Mouse (Mus musculus) spleen, adult 2 months (tissue): ENCODE results near the gene Olfr1277.

Source experiments
- CTCF ChIP-seq: fragments of 200-500 bp; IDR thresholded peaks from 2 replicates; pipeline ENCODE4 v1.5.1; 2011; ENCODE audit warnings: mild to moderate bottlenecking, inconsistent platforms; ENCODE audit not compliant: insufficient read depth, insufficient read length, insufficient replicate concordance; ENCODE audit errors: extremely low read depth
- POLR2A ChIP-seq: fragments of 200-500 bp; IDR thresholded peaks from 2 replicates; pipeline ENCODE4 v1.6.1; 2011; ENCODE audit warnings: low read depth, low read length, inconsistent platforms

DNA sequence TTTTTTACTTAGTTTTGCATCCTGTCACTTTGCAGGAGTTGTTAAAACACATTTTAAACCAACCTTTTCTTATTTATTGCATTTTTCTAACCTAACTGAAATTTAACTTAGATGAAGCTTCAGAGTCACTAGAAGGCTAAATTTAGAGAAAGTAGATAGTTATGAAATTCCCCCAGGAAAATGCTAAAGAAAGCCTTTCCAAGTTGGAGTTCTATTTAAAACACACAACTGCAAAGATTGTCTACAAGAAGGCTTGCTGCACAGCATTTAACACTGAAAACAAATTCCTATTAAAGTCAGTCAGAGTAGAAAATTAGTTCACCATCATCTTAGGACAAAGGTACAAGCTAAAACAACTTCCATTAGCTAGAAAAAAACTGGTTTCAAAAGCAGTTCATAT is 26.5 kb upstream of the Olfr1277 start, which contains the start of gene Olfr1279:
- TF ChIP-seq CTCF (no peak), POLR2A (no peak)
